Mouse (Mus musculus) embryonic facial prominence, embryonic 10.5 days (tissue): Measurements from ENCODE around the gene Pik3r1. TPM values are rescaled to one million over a fixed set of nuclear protein-coding genes. Genes with fewer than 3 reads are reported as not detected.

Experiments
- DNase-seq: peaks from one replicate; pipeline ENCODE4 v3.0.0-alpha.2; 2017; ENCODE audit warnings: low spot score
- H3K27ac ChIP-seq: fragments of 300-500 bp; sonication (generic); replicated peaks from 2 replicates; pipeline ENCODE4 v1.5.1; 2016; ENCODE audit warnings: mild to moderate bottlenecking
- H3K27me3 ChIP-seq: fragments of 300-500 bp; sonication (generic); replicated peaks from 2 replicates; pipeline ENCODE4 v1.6.1; 2016; ENCODE audit warnings: low read depth, mild to moderate bottlenecking; ENCODE audit not compliant: poor library complexity, severe bottlenecking
- H3K36me3 ChIP-seq: fragments of 300-500 bp; sonication (generic); replicated peaks from 2 replicates; pipeline ENCODE4 v1.6.1; 2016; ENCODE audit warnings: mild to moderate bottlenecking, moderate library complexity
- H3K4me1 ChIP-seq: fragments of 300-500 bp; sonication (generic); 2 replicates; pipeline ENCODE4 v1.6.1; 2016
- H3K4me3 ChIP-seq: fragments of 300-500 bp; sonication (generic); 2 replicates; pipeline ENCODE4 v1.5.1; 2016; ENCODE audit warnings: mild to moderate bottlenecking, moderate library complexity
- H3K9me3 ChIP-seq: fragments of 300-500 bp; sonication (generic); 2 replicates; pipeline ENCODE4 v1.6.1; 2016; ENCODE audit warnings: mild to moderate bottlenecking
- WGBS: fragments of 180-500 bp; shearing (Covaris S2); methylation state at CpG from one replicate; pipeline ENCODE4 v1.1.7; 2016; 5-methylcytosine and 5-hydroxymethylcytosine counted together
- polyA plus RNA-seq: library from polyadenylated mRNA; unstranded; fragments of >200 nt; fragmentation: Nextera tagmentation; extraction: Ambion mirVana; gene quantifications from 2 replicates; pipeline ENCODE4 v1.2.1, GENCODE M21; 2016

Gene Pik3r1
- polyA plus RNA-seq, 1 experiment from 2014 or later: 18.9 TPM

DNA sequence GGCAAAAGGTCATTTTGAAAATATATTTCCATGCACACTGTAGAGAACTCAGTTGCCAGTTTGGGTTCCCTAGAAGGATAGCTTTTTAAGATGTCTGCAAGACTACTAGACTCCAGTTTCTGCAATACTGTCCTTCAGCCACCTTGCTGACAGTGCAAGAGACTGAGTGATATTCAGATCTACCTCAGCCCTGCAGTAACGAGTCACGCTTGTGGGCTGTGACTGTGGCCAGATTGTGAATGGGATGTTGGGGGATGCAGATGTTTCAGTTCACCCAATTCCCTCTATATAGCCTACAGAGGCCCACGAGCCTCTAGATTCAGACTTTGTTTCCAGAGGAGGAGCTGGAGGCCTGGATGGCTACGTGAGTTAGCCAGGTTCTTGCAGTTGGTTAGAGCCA, 90.0 kb downstream of the Pik3r1 start:
- peaks cover 10% of the 10 kb centered on the region for H3K36me3 ChIP-seq
- no peaks in the 10 kb centered on the region for H3K9me3 ChIP-seq
- no peak for DNase-seq
- no peak overlapping the region for H3K4me3 ChIP-seq
- no peak overlapping the region for H3K27ac ChIP-seq
- H3K4me1 ChIP-seq: no peaks in the 10 kb centered on the region
- WGBS: 91% methylated on average over 4 of the region's 4 CpGs
- no peaks in the 10 kb centered on the region for H3K27me3 ChIP-seq

GRCm38 (mm10) chr13:101673876-101674275, 94.1 kb downstream of the Pik3r1 start:
- H3K27me3 ChIP-seq: no peaks in the 10 kb centered on the region
- H3K27ac ChIP-seq: no peak overlapping the region
- WGBS: 84% methylated on average over 3 of the region's 3 CpGs
- no peaks in the 10 kb centered on the region for H3K4me1 ChIP-seq
- no peaks in the 10 kb centered on the region for H3K36me3 ChIP-seq
- H3K4me3 ChIP-seq: no peak overlapping the region
- no peak for DNase-seq
- no peaks in the 10 kb centered on the region for H3K9me3 ChIP-seq

DNA sequence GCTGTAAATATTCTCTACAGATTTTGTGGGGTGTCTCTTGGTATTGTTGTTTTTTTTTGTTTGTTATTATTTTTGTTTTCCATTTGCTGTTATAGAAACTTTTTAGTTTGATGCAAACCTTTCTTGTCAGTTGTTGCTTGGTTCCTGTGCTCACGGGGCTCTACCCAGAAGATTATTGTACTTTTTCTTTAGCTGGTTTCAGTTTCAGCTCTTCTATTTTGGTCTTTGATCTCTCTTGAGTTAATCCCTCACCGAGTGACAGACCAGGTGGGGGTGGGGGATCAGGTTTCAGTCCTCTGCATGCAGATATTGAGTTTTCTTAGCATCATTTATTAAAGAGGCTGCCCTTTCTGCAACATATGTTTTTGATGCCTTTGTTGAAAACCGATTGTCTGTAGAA, 99.2 kb downstream of the Pik3r1 start:
- H3K4me3 ChIP-seq: no peak overlapping the region
- H3K27me3 ChIP-seq: no peaks in the 10 kb centered on the region
- WGBS: 38% methylated on average over 3 of the region's 3 CpGs
- peak; percentile 50 for DNase-seq
- no peaks in the 10 kb centered on the region for H3K36me3 ChIP-seq
- H3K4me1 ChIP-seq: no peaks in the 10 kb centered on the region
- H3K9me3 ChIP-seq: peaks cover 8% of the 10 kb centered on the region
- no peak overlapping the region for H3K27ac ChIP-seq

GRCm38 (mm10) chr13:101664010-101664409, 104.0 kb downstream of the Pik3r1 start:
- Histone ChIP-seq H3K27me3 (no peaks in the 10 kb centered on the region), H3K27ac (no peak overlapping the region), H3K4me1 (peaks cover 3% of the 10 kb centered on the region; the same call in 1 of the 2 replicates), H3K36me3 (no peaks in the 10 kb centered on the region), H3K4me3 (no peak overlapping the region), H3K9me3 (peaks cover 8% of the 10 kb centered on the region)
- WGBS: 79% methylated on average over 5 of the region's 5 CpGs
- DNase-seq: no peak

DNA sequence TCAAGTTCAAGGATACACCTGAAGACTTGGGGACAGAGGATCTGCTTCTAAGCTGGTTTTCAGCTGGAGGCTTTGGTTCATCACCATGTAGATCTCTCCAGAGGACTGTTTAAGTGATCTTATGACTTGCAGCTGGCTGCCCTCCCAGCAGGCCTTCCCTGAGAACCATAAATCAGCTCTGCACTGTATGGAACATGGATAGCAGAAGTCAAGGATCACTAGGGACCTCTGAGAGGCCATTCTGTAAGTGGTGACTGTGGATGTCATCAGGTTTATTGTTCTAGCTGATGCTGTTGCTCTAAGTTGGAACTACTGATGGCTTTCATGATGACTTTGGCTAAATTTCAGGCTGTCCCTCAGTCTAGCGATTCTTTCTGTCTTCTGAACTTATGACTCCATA, 105.1 kb downstream of the Pik3r1 start:
- H3K4me1 ChIP-seq: peaks cover 8% of the 10 kb centered on the region; the same call in 1 of the 2 replicates
- no peak for DNase-seq
- no peak overlapping the region for H3K27ac ChIP-seq
- WGBS: 96% methylated on average over 1 of the region's 1 CpGs
- H3K4me3 ChIP-seq: no peak overlapping the region
- H3K9me3 ChIP-seq: peaks cover 4% of the 10 kb centered on the region
- H3K27me3 ChIP-seq: no peaks in the 10 kb centered on the region
- no peaks in the 10 kb centered on the region for H3K36me3 ChIP-seq

DNA sequence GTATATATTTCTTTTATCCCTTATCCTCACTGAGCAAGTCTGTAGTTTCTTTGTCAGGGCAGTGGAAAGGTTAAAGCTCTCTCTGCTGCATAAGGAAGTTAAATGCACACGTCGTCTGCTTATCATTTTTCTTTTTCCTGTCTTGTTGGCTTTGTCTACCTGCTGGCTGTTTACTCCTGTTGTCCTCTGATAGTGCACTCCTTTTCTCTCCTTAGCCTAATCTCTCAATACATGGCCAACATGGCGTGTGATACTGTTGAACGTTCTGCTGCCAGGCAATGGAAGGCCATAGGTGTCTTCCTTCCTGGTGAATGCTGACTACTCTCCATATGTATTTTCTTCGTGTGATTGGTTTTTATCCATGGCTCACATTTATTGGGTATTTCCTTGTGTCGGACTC, 106.5 kb downstream of the Pik3r1 start:
- 89% methylated on average over 6 of the region's 6 CpGs for WGBS
- H3K36me3 ChIP-seq: no peaks in the 10 kb centered on the region

GRCm38 (mm10) chr13:101660187-101660586, 107.8 kb downstream of the Pik3r1 start:
- Histone ChIP-seq H3K9me3 (no peaks in the 10 kb centered on the region), H3K4me3 (no peak overlapping the region), H3K4me1 (peaks cover 17% of the 10 kb centered on the region), H3K27me3 (no peaks in the 10 kb centered on the region), H3K27ac (no peak overlapping the region), H3K36me3 (no peaks in the 10 kb centered on the region)
- DNase-seq: no peak
- WGBS: 94% methylated on average over 2 of the region's 2 CpGs

More for the DNA sequence above, 106.5 kb downstream of the Pik3r1 start:
- H3K9me3 ChIP-seq: no peaks in the 10 kb centered on the region
- no peak overlapping the region for H3K27ac ChIP-seq
- H3K27me3 ChIP-seq: no peaks in the 10 kb centered on the region
- DNase-seq: no peak
- peaks cover 17% of the 10 kb centered on the region for H3K4me1 ChIP-seq
- no peak overlapping the region for H3K4me3 ChIP-seq

- no peaks in the 10 kb centered on the region for H3K27me3 ChIP-seq
- no peak for DNase-seq
- H3K27ac ChIP-seq: no peak overlapping the region
- WGBS: 92% methylated on average over 2 of the region's 2 CpGs
- no peak overlapping the region for H3K4me3 ChIP-seq
- no peaks in the 10 kb centered on the region for H3K36me3 ChIP-seq
- no peaks in the 10 kb centered on the region for H3K9me3 ChIP-seq
- peaks cover 4% of the 10 kb centered on the region; the same call in 1 of the 2 replicates for H3K4me1 ChIP-seq
Observed at GRCm38 (mm10) chr13:101652131-101652530, 115.9 kb downstream of the Pik3r1 start.

DNA sequence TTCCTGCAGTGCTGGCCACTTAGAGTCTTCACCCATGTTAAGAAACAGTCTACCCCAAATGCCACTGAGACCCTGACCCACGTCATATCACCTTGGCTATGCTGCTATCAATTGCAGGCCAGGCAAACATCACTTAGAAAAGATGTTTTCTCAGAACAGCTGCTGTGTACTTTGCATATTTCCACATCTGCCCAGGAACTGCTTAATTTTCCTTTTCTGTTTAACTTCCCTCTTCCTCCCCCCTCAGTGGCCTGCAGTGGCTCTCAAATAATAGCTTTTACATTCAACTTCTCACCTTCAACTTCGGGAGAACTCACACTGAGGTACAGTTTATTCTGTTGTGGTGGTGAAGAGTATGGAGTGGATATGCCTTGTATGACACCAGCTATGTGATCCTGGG, 126.4 kb downstream of the Pik3r1 start:
- H3K27ac ChIP-seq: no peak overlapping the region
- WGBS: 86% methylated on average over 2 of the region's 2 CpGs
- no peaks in the 10 kb centered on the region for H3K27me3 ChIP-seq
- H3K36me3 ChIP-seq: no peaks in the 10 kb centered on the region
- no peaks in the 10 kb centered on the region for H3K9me3 ChIP-seq
- H3K4me1 ChIP-seq: no peaks in the 10 kb centered on the region
- no peak for DNase-seq
- H3K4me3 ChIP-seq: no peak overlapping the region

- no peaks in the 10 kb centered on the region for H3K27me3 ChIP-seq
- 69% methylated on average over 1 of the region's 1 CpGs for WGBS
- H3K9me3 ChIP-seq: no peaks in the 10 kb centered on the region
- no peaks in the 10 kb centered on the region for H3K4me1 ChIP-seq
- H3K36me3 ChIP-seq: no peaks in the 10 kb centered on the region
- no peak overlapping the region for H3K27ac ChIP-seq
- H3K4me3 ChIP-seq: no peak overlapping the region
- DNase-seq: no peak
Observed at GRCm38 (mm10) chr13:101635837-101636236, 132.2 kb downstream of the Pik3r1 start.

DNA sequence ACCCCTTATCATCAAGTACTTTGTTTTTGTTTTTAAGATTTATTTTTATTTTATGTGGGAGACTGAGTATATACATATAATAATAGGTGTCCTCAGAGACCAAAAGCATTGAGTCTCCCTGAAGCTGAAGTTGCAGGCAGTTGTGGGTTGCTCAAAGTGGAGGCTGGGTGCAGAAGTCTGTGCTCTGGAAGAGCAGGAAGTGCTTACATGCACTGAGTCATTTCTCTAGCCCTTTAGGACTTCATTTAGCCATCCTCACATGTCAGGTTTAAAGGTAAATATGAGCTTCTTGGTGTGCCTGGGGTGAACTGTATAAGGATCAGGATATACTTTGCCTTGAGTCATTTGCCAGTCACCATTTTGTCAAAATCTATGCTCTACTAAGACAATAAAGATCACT, 133.6 kb downstream of the Pik3r1 start:
- Histone ChIP-seq H3K4me1 (no peaks in the 10 kb centered on the region), H3K27me3 (no peaks in the 10 kb centered on the region)

DNA sequence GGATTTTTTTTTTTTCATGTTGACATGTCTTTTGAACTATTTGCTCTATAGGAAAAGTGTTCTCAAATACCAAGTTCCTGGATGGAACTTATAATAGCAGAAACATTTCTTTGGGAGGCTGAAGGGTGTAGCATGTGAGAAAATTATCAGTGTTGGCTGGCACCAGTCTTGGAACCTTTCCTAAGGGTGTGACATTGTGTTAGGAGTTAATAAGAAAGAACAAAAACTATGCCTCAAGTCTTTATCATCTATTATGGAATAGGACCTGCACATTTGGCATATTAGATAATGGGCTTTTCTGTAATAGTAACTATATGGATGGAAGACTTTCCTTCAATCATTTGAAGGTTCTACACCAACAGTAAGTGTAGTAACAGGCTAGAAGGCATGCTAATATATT, 134.4 kb downstream of the Pik3r1 start:
- Histone ChIP-seq H3K4me3 (no peak overlapping the region), H3K4me1 (no peaks in the 10 kb centered on the region), H3K9me3 (no peaks in the 10 kb centered on the region), H3K27ac (no peak overlapping the region), H3K27me3 (no peaks in the 10 kb centered on the region), H3K36me3 (no peaks in the 10 kb centered on the region)
- no peak for DNase-seq

More for the DNA sequence above, 133.6 kb downstream of the Pik3r1 start:
- Histone ChIP-seq H3K36me3 (no peaks in the 10 kb centered on the region), H3K27ac (no peak overlapping the region), H3K9me3 (no peaks in the 10 kb centered on the region), H3K4me3 (no peak overlapping the region)
- DNase-seq: no peak

GRCm38 (mm10) chr13:101632771-101633170, 135.2 kb downstream of the Pik3r1 start:
- H3K36me3 ChIP-seq: no peaks in the 10 kb centered on the region
- WGBS: 75% methylated on average over 4 of the region's 4 CpGs
- H3K27ac ChIP-seq: no peak overlapping the region
- no peak overlapping the region for H3K4me3 ChIP-seq
- H3K9me3 ChIP-seq: no peaks in the 10 kb centered on the region
- no peak for DNase-seq
- H3K4me1 ChIP-seq: no peaks in the 10 kb centered on the region
- no peaks in the 10 kb centered on the region for H3K27me3 ChIP-seq

GRCm38 (mm10) chr13:101631561-101631960, 136.5 kb downstream of the Pik3r1 start:
- no peaks in the 10 kb centered on the region for H3K36me3 ChIP-seq
- no peak for DNase-seq
- no peaks in the 10 kb centered on the region for H3K27me3 ChIP-seq
- no peak overlapping the region for H3K4me3 ChIP-seq
- no peaks in the 10 kb centered on the region for H3K9me3 ChIP-seq
- no peaks in the 10 kb centered on the region for H3K4me1 ChIP-seq
- WGBS: 65% methylated on average over 7 of the region's 7 CpGs
- no peak overlapping the region for H3K27ac ChIP-seq
